Mouse (Mus musculus) embryonic facial prominence, embryonic 13.5 days (tissue): ENCODE data around the gene 4930402H24Rik. TPM values are rescaled to one million over a fixed set of nuclear protein-coding genes. Genes with fewer than 3 reads are reported as not detected.
A peak's percentile ranks its signal among the peaks of the same experiment; 100 is the strongest.

Experiments used
- ATAC-seq: fragments of 200-750 bp; cut with Nextera tagmentation; 2 replicates; pipeline ENCODE4 v1.8.0; 2017; ENCODE audit warnings: low read depth; ENCODE audit not compliant: insufficient number of reproducible peaks, insufficient read depth, low FRiP score, low TSS enrichment
- H3K27ac ChIP-seq: fragments of 300-500 bp; sonication (generic); 2 replicates; pipeline ENCODE4 v1.5.1; 2015; ENCODE audit warnings: moderate library complexity, mild to moderate bottlenecking, inconsistent platforms
- H3K27me3 ChIP-seq: fragments of 300-500 bp; sonication (generic); 2 replicates; pipeline ENCODE4 v1.6.1; 2015; ENCODE audit warnings: mild to moderate bottlenecking, inconsistent platforms
- H3K36me3 ChIP-seq: fragments of 300-500 bp; sonication (generic); 2 replicates; pipeline ENCODE4 v1.6.1; 2015; ENCODE audit warnings: mild to moderate bottlenecking, inconsistent platforms
- H3K4me1 ChIP-seq: fragments of 300-500 bp; sonication (generic); 2 replicates; pipeline ENCODE4 v1.6.1; 2015; ENCODE audit warnings: inconsistent platforms
- H3K4me2 ChIP-seq: fragments of 300-500 bp; sonication (generic); 2 replicates; pipeline ENCODE4 v1.6.1; 2015; ENCODE audit warnings: moderate library complexity, mild to moderate bottlenecking, inconsistent platforms
- H3K4me3 ChIP-seq: fragments of 300-500 bp; sonication (generic); 2 replicates; pipeline ENCODE4 v1.5.1; 2015; ENCODE audit warnings: mild to moderate bottlenecking, inconsistent platforms
- H3K9ac ChIP-seq: fragments of 300-500 bp; sonication (generic); 2 replicates; pipeline ENCODE4 v1.6.1; 2015; ENCODE audit warnings: mild to moderate bottlenecking, inconsistent platforms
- H3K9me3 ChIP-seq: fragments of 300-500 bp; sonication (generic); 2 replicates; pipeline ENCODE4 v1.6.1; 2016; ENCODE audit warnings: inconsistent platforms
- WGBS: fragments of 180-500 bp; shearing (Covaris S2); methylation state at CpG from one replicate; pipeline ENCODE4 v1.1.7; 2015; ENCODE audit warnings: mixed read lengths; 5-methylcytosine and 5-hydroxymethylcytosine counted together
- polyA plus RNA-seq: library from polyadenylated mRNA; unstranded; fragments of >200 nt; fragmentation: Nextera tagmentation; extraction: Ambion mirVana; gene quantifications from 2 replicates; pipeline ENCODE4 v1.2.1, GENCODE M21; 2015

The 4930402H24Rik gene
- polyA plus RNA-seq, 1 experiment from 2014 or later = 43.2 TPM

DNA sequence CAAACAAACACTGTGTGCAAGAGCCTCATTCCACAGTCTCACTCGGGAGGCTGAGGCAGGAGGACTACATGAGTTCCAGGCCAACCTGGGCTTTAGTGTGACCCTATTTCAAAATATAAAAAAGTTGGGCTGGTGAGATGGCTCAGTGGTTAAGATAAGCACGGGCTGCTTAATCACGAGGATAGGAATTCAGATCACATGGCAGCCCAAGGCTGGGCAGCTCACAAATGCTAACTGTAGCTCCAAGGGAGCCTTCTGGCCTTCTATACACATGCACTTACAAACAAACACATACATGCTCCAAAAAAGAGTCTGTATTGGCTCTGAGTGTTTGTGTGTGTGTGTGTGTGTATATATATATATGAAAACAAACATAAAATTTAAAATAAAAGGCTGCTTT is 212.6 kb downstream of the 4930402H24Rik start:
- Histone ChIP-seq H3K4me2 (no peak overlapping the region), H3K4me3 (no peak overlapping the region), H3K4me1 (peaks cover 9% of the 10 kb centered on the region), H3K9ac (no peak overlapping the region), H3K27ac (no peak overlapping the region), H3K9me3 (no peaks in the 10 kb centered on the region), H3K27me3 (peaks cover 36% of the 10 kb centered on the region), H3K36me3 (no peaks in the 10 kb centered on the region)
- no peak for ATAC-seq
- 37% methylated on average over 3 of the region's 3 CpGs for WGBS

DNA sequence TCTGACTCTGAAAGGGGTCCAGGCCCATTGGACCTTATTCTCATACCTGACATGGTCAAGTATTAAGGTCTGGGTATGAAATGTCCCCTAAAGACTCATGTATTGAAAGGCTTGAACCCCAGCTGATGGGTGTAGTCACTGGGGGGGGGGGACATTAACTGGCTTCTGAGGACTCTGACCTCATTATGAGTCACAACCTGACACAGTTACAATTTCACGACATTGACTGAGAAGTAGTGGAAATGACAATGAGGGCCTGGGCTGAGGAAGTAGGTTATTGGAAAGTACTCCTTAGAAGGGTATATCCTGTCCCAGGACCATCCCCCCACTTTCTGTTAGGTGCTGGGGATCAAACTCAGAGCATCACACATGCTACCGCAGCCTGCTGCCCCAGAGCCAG is 217.2 kb downstream of the 4930402H24Rik start:
- H3K9ac ChIP-seq = no peak overlapping the region
- WGBS = 77% methylated on average over 2 of the region's 2 CpGs
- H3K4me2 ChIP-seq = no peak overlapping the region
- H3K4me3 ChIP-seq = no peak overlapping the region
- ATAC-seq = no peak
- H3K27ac ChIP-seq = no peak overlapping the region
- H3K9me3 ChIP-seq = no peaks in the 10 kb centered on the region
- peaks cover 26% of the 10 kb centered on the region for H3K36me3 ChIP-seq
- H3K4me1 ChIP-seq = no peaks in the 10 kb centered on the region
- H3K27me3 ChIP-seq = no peaks in the 10 kb centered on the region

DNA sequence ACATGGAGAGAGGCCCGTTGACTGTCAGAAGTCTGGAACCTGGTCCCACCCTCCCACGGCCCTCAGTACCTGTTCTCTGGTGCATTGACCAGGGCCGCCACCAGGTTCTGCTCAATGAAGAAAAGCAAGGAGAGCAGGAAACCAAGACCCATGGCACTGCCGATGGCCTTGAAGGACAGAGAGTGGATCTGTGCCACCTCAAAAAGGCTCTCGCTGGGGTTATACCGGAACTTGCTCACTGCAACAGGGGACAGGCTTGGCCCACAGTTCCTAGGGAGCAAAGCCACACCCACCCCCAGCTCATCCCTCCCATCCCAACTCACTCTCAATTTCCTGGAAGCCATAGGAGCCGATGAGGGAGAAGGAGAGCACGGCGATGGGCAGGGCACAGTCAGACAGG is 220.8 kb downstream of the 4930402H24Rik start:
- 85% methylated on average over 9 of the region's 9 CpGs for WGBS
- Histone ChIP-seq H3K9me3 (no peaks in the 10 kb centered on the region), H3K27ac (no peak overlapping the region), H3K4me1 (no peaks in the 10 kb centered on the region), H3K9ac (no peak overlapping the region), H3K27me3 (no peaks in the 10 kb centered on the region), H3K36me3 (peaks cover 62% of the 10 kb centered on the region), H3K4me3 (no peak overlapping the region), H3K4me2 (no peak overlapping the region)
- ATAC-seq = no peak

GRCm38 (mm10) chr2:130681531-130681930 is 224.7 kb downstream of the 4930402H24Rik start:
- H3K4me2 ChIP-seq = no peak overlapping the region
- ATAC-seq = no peak
- H3K4me1 ChIP-seq = no peaks in the 10 kb centered on the region
- H3K27me3 ChIP-seq = no peaks in the 10 kb centered on the region
- WGBS = 83% methylated on average over 3 of the region's 3 CpGs
- no peak overlapping the region for H3K27ac ChIP-seq
- H3K4me3 ChIP-seq = no peak overlapping the region
- peaks cover 87% of the 10 kb centered on the region for H3K36me3 ChIP-seq
- H3K9ac ChIP-seq = no peak overlapping the region
- no peaks in the 10 kb centered on the region for H3K9me3 ChIP-seq

DNA sequence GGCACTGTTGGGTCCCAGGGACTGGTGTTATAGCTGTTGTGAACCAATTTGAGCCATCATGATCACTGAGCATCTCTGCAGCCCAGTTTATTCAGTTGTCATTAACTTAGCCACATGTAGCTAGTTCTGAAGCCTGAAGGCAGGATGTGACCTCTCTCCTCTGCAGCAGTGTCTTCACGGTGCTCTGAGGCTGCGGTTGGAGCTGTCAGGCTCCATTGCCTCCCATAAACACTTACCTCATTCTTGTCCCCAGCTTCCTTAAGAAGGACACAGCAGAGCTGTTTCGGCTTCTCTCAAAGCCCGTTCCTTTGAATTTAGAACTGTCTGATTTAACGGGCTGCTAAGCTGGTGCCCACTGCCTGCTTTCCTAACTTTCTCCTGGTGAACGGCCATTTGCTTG is 226.3 kb downstream of the 4930402H24Rik start:
- H3K27me3 ChIP-seq = no peaks in the 10 kb centered on the region
- no peaks in the 10 kb centered on the region for H3K4me1 ChIP-seq
- H3K9me3 ChIP-seq = no peaks in the 10 kb centered on the region
- H3K27ac ChIP-seq = no peak overlapping the region
- H3K9ac ChIP-seq = no peak overlapping the region
- H3K4me2 ChIP-seq = no peak overlapping the region
- no peak for ATAC-seq
- peaks cover 100% of the 10 kb centered on the region for H3K36me3 ChIP-seq
- H3K4me3 ChIP-seq = no peak overlapping the region
- WGBS = 84% methylated on average over 6 of the region's 6 CpGs

- no peaks in the 10 kb centered on the region for H3K4me1 ChIP-seq
- H3K27me3 ChIP-seq = no peaks in the 10 kb centered on the region
- H3K4me2 ChIP-seq = no peak overlapping the region
- no peak overlapping the region for H3K27ac ChIP-seq
- no peak overlapping the region for H3K9ac ChIP-seq
- H3K9me3 ChIP-seq = no peaks in the 10 kb centered on the region
- no peak for ATAC-seq
- H3K36me3 ChIP-seq = peaks cover 98% of the 10 kb centered on the region
- H3K4me3 ChIP-seq = no peak overlapping the region
- WGBS = 91% methylated on average over 12 of the region's 12 CpGs
These were observed 227.1 kb downstream of the 4930402H24Rik start for GRCm38 (mm10) chr2:130679154-130679553.

- H3K27ac ChIP-seq = no peak overlapping the region
- peaks cover 96% of the 10 kb centered on the region for H3K36me3 ChIP-seq
- no peak overlapping the region for H3K4me3 ChIP-seq
- no peaks in the 10 kb centered on the region; the same call in 1 of the 2 replicates for H3K4me1 ChIP-seq
- H3K4me2 ChIP-seq = no peak overlapping the region
- WGBS = 89% methylated on average over 10 of the region's 10 CpGs
- no peaks in the 10 kb centered on the region for H3K9me3 ChIP-seq
- H3K27me3 ChIP-seq = no peaks in the 10 kb centered on the region
- H3K9ac ChIP-seq = no peak overlapping the region
- ATAC-seq = no peak
These were observed 229.0 kb downstream of the 4930402H24Rik start for GRCm38 (mm10) chr2:130677211-130677610.

DNA sequence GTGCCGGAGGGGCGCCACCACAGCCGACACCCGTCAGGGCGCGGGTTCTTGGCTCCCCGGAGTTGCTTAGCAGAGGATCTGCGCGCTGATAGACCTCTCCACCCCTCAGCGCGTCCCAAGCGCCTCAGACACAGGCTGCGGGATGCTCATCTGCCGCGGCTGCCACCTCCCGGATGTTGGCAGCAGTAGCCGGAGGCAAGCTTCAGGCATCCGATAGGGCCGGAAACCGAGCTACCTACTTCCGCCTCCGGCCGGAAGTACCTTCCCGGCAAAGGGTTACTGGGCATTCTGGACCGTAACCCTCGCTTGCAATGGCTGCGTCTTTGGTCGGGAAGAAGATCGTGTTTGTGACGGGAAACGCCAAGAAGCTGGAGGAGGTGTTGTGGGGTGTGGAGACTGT is 238.6 kb downstream of the 4930402H24Rik start, which contains the start of gene Itpa:
Gene Itpa (plus strand): TSS at position 52 of the 400 bp plus-strand sequence.
- peak within 1 kb of the TSS; percentile 90 for H3K4me2 ChIP-seq
- no peak for ATAC-seq
- peak within 1 kb of the TSS; percentile 87 for H3K27ac ChIP-seq
- peak within 1 kb of the TSS; percentile 82 for H3K9ac ChIP-seq
- H3K27me3 ChIP-seq = no peaks in the 10 kb centered on the region
- peaks cover 36% of the 10 kb centered on the region for H3K4me1 ChIP-seq
- under 1% methylated on average over 31 of the region's 31 CpGs for WGBS
- no peaks in the 10 kb centered on the region for H3K9me3 ChIP-seq
- H3K4me3 ChIP-seq = peak within 1 kb of the TSS; percentile 72
- peaks cover 22% of the 10 kb centered on the region for H3K36me3 ChIP-seq

GRCm38 (mm10) chr2:130664102-130664701 is 242.0 kb downstream of the 4930402H24Rik start, which contains the start of gene Ddrgk1:
TSS of gene Ddrgk1 (minus strand) at chr2:130664659.
- Histone ChIP-seq H3K4me1 (peaks cover 32% of the 10 kb centered on the region), H3K4me3 (peak within 1 kb of the TSS; percentile 65), H3K36me3 (peaks cover 37% of the 10 kb centered on the region), H3K9ac (peak within 1 kb of the TSS; percentile 90), H3K4me2 (peak within 1 kb of the TSS; percentile 81), H3K27ac (peak within 1 kb of the TSS; percentile 99), H3K9me3 (no peaks in the 10 kb centered on the region), H3K27me3 (no peaks in the 10 kb centered on the region)
- WGBS = under 1% methylated on average over 40 of the region's 40 CpGs
- peak; percentile 95 for ATAC-seq

DNA sequence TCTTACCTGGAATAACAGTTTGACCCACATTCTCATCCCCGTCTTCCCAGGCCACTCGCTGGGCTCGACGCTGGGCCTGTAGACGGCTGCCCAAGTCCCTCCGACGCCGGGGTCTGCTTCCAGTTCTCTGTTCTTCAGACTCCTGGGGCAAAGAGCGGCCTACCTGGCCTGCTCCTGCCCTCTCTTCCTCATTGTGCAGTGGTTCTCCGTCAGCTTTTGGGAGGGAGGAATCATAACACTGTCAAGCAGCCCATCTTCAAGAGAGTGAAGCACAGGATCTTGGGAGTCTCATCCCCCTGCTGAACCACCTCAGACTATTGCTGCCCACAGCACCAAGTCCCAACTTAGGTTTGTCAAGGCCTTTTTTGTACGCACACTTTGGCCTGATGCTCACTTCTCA is 242.9 kb downstream of the 4930402H24Rik start:
- H3K27me3 ChIP-seq = no peaks in the 10 kb centered on the region
- no peak for ATAC-seq
- peaks cover 25% of the 10 kb centered on the region for H3K4me1 ChIP-seq
- peaks cover 46% of the 10 kb centered on the region for H3K36me3 ChIP-seq
- 86% methylated on average over 11 of the region's 11 CpGs for WGBS
- no peaks in the 10 kb centered on the region for H3K9me3 ChIP-seq
- H3K27ac ChIP-seq = no peak overlapping the region
- peak overlapping the region; percentile 90 for H3K9ac ChIP-seq
- peak overlapping the region; percentile 65 for H3K4me3 ChIP-seq
- peak overlapping the region; percentile 81 for H3K4me2 ChIP-seq

- H3K27me3 ChIP-seq = no peaks in the 10 kb centered on the region
- no peak overlapping the region for H3K4me3 ChIP-seq
- H3K4me1 ChIP-seq = peaks cover 12% of the 10 kb centered on the region
- no peak for ATAC-seq
- peaks cover 90% of the 10 kb centered on the region for H3K36me3 ChIP-seq
- no peaks in the 10 kb centered on the region for H3K9me3 ChIP-seq
- WGBS = 94% methylated on average over 10 of the region's 10 CpGs
- no peak overlapping the region for H3K27ac ChIP-seq
- H3K9ac ChIP-seq = no peak overlapping the region
- no peak overlapping the region for H3K4me2 ChIP-seq
These were observed 247.7 kb downstream of the 4930402H24Rik start for GRCm38 (mm10) chr2:130658530-130658929.

GRCm38 (mm10) chr2:130657541-130657940 is 248.7 kb downstream of the 4930402H24Rik start:
- Histone ChIP-seq H3K27me3 (no peaks in the 10 kb centered on the region), H3K9ac (no peak overlapping the region), H3K4me2 (no peak overlapping the region), H3K27ac (no peak overlapping the region; the same call in 1 of the 2 replicates), H3K4me1 (peaks cover 2% of the 10 kb centered on the region; the same call in 1 of the 2 replicates), H3K9me3 (no peaks in the 10 kb centered on the region), H3K4me3 (no peak overlapping the region), H3K36me3 (peaks cover 93% of the 10 kb centered on the region)
- 62% methylated on average over 6 of the region's 6 CpGs for WGBS
- no peak for ATAC-seq
